Mouse (Mus musculus) erythroblast, embryonic 14.5 days (primary cell): Measurements from ENCODE around the gene Bace2.

Experiments used
- GATA1 ChIP-seq: IDR thresholded peaks from 2 replicates; pipeline ENCODE4 v1.6.1; 2012; ENCODE audit warnings: low read length, inconsistent platforms, mixed read lengths
- TAL1 ChIP-seq: IDR thresholded peaks from 3 replicates; pipeline ENCODE4 v1.6.1; 2012; ENCODE audit warnings: low read length, inconsistent platforms, mixed read lengths

DNA sequence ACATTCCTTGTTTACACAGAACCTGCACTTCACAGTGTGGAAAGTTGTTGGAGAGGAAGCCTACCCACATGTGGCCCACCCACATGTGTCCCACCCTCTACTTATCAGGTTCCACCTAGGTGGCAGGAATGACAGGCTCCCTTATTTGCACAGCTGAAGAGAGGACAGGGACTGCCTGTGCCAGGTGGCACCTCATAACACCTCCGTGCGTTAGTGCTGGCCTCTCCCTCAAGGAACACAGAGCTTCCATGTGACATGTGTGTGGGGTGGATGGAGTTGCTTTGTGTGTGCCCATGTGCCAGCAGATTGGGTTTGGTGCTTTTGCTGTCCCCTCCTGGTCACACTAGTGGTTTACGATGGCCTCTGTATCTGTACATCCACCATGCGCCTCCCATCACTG is 43.4 kb downstream of the Bace2 start:
- no peak for TF ChIP-seq GATA1
- no peak for TF ChIP-seq TAL1
